Mouse (Mus musculus) R1 (cell line): ENCODE data around the gene Zfp619.
"Not testable (repeated sequence)": the region's sequence is repeated elsewhere in the genome, so short reads cannot be mapped to it uniquely, and the experiment has no call there.

Source experiments
- DNase-seq: peaks from one replicate; pipeline ENCODE4 v3.0.0-alpha.2; 2018; ENCODE audit warnings: low read depth, low spot score

Gene Zfp619

DNA sequence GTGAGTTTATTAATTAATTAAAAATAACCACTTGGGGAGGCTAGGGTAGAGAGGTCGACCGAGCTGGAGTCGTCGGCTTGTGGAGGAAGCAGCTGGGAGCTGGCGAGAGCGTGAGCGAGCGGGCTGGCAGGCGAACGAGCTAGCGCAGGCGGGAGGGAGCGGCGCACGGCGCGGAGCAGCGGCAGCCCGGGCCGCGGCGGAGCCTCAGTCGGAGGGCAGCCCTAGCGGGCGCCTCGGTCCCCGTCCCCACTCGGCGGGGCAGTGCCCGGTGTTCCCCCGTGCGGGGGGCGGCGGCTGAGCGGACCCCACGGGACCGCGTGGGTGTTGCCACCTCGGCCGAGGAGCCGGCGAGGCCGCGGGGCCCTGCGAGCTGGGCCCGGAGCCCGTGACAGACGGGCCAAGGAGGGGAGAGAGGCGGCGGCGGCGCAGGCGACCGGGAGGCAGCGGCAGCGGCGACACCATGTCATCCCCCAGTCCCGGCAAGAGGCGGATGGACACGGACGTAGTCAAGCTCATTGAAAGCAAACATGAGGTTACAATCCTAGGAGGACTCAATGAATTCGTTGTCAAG lies 71.0 kb downstream of the Zfp619 start:
- DNase-seq: not testable (repeated sequence)

DNA sequence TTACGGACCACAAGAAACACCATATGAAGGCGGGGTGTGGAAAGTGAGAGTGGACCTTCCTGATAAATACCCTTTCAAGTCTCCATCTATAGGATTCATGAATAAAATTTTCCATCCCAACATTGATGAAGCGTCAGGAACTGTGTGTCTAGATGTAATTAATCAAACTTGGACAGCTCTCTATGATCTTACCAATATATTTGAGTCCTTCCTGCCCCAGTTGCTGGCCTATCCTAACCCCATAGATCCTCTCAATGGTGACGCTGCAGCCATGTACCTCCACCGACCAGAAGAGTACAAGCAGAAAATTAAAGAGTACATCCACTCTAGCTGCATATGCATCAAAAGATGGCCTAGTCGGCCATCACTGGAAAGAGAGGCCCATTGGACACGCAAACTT lies 71.5 kb downstream of the Zfp619 start:
- DNase-seq: not testable (repeated sequence)
